Mouse (Mus musculus): ENCODE data around the gene BC051665. TPM values are rescaled to one million over a fixed set of nuclear protein-coding genes. Genes with fewer than 3 reads are reported as not detected.

The BC051665 gene
- polyA plus RNA-seq, 1 experiment from 2014 or later, result not detected

- H3K4me3 ChIP-seq (ENCODE audit: low read depth, low read length), result no peak overlapping the region
- DNase-seq (ENCODE audit: low spot score), result no peak
- H3K4me1 ChIP-seq (replicated peaks; ENCODE audit: control insufficient read depth, insufficient read depth), result no peaks in the 10 kb centered on the region
- H3K27me3 ChIP-seq (ENCODE audit: control insufficient read depth, insufficient read depth, low read length), result no peaks in the 10 kb centered on the region
- H3K4me2 ChIP-seq (replicated peaks; ENCODE audit: low read depth), result no peak overlapping the region
- ATAC-seq (ENCODE audit: low FRiP score, low TSS enrichment), result peak; percentile 32; the same call in 1 of the 2 replicates
- no peak overlapping the region for H3K27ac ChIP-seq (replicated peaks)
- TF ChIP-seq CTCF (IDR thresholded peaks at IDR 0.05; ENCODE audit: low read depth), result no peak
- no peak for TF ChIP-seq EP300 (optimal IDR thresholded peaks at IDR 0.05)
- peaks cover 9% of the 10 kb centered on the region; the same call in 1 of the 2 replicates for H3K36me3 ChIP-seq (ENCODE audit: control insufficient read depth, insufficient read depth, low read length)
- H3K9ac ChIP-seq (ENCODE audit: low read length), result no peak overlapping the region
- H3K9me3 ChIP-seq (ENCODE audit: control insufficient read depth, low read length), result no peaks in the 10 kb centered on the region
- WGBS, result 85% methylated on average over 12 of the region's 12 CpGs
These were observed 25.8 kb downstream of the BC051665 start for GRCm38 (mm10) chr13:60760392-60760791.

GRCm38 (mm10) chr13:60759136-60759535, 27.0 kb downstream of the BC051665 start:
- WGBS, result 33% methylated on average over 6 of the region's 6 CpGs
- ATAC-seq (ENCODE audit: low FRiP score, low TSS enrichment) (no peak), DNase-seq (ENCODE audit: low spot score) (peak; percentile 58)
- Histone ChIP-seq H3K9ac (ENCODE audit: low read length) (no peak overlapping the region), H3K4me2 (replicated peaks; ENCODE audit: low read depth) (no peak overlapping the region), H3K4me3 (ENCODE audit: low read depth, low read length) (no peak overlapping the region), H3K27ac (replicated peaks) (no peak overlapping the region), H3K9me3 (ENCODE audit: control insufficient read depth, low read length) (no peaks in the 10 kb centered on the region), H3K36me3 (ENCODE audit: control insufficient read depth, insufficient read depth, low read length) (peaks cover 9% of the 10 kb centered on the region; the same call in 1 of the 2 replicates), H3K4me1 (replicated peaks; ENCODE audit: control insufficient read depth, insufficient read depth) (no peaks in the 10 kb centered on the region), H3K27me3 (ENCODE audit: control insufficient read depth, insufficient read depth, low read length) (no peaks in the 10 kb centered on the region)
- peak; percentile 88 for TF ChIP-seq CTCF (IDR thresholded peaks at IDR 0.05; ENCODE audit: low read depth)
- TF ChIP-seq EP300 (optimal IDR thresholded peaks at IDR 0.05), result no peak

GRCm38 (mm10) chr13:60757292-60757691, 28.9 kb downstream of the BC051665 start:
- Histone ChIP-seq H3K4me2 (replicated peaks; ENCODE audit: low read depth) (no peak overlapping the region), H3K4me3 (ENCODE audit: low read depth, low read length) (no peak overlapping the region), H3K36me3 (ENCODE audit: control insufficient read depth, insufficient read depth, low read length) (peaks cover 13% of the 10 kb centered on the region), H3K9ac (ENCODE audit: low read length) (no peak overlapping the region), H3K9me3 (ENCODE audit: control insufficient read depth, low read length) (no peaks in the 10 kb centered on the region), H3K27ac (replicated peaks) (no peak overlapping the region), H3K4me1 (replicated peaks; ENCODE audit: control insufficient read depth, insufficient read depth) (no peaks in the 10 kb centered on the region), H3K27me3 (ENCODE audit: control insufficient read depth, insufficient read depth, low read length) (no peaks in the 10 kb centered on the region)
- DNase-seq (ENCODE audit: low spot score) (no peak), ATAC-seq (ENCODE audit: low FRiP score, low TSS enrichment) (no peak; the same call in 1 of the 2 replicates)
- WGBS, result 75% methylated on average over 13 of the region's 13 CpGs
- TF ChIP-seq EP300 (optimal IDR thresholded peaks at IDR 0.05), result no peak
- TF ChIP-seq CTCF (IDR thresholded peaks at IDR 0.05; ENCODE audit: low read depth), result no peak

GRCm38 (mm10) chr13:60755251-60755650, 30.9 kb downstream of the BC051665 start:
- H3K36me3 ChIP-seq (ENCODE audit: control insufficient read depth, insufficient read depth, low read length), result peaks cover 8% of the 10 kb centered on the region
- WGBS, result 60% methylated on average over 2 of the region's 2 CpGs
- no peaks in the 10 kb centered on the region for H3K4me1 ChIP-seq (replicated peaks; ENCODE audit: control insufficient read depth, insufficient read depth)
- TF ChIP-seq CTCF (IDR thresholded peaks at IDR 0.05; ENCODE audit: low read depth) (no peak), EP300 (optimal IDR thresholded peaks at IDR 0.05) (no peak)
- no peak overlapping the region for H3K27ac ChIP-seq (replicated peaks)
- no peaks in the 10 kb centered on the region for H3K9me3 ChIP-seq (ENCODE audit: control insufficient read depth, low read length)
- ATAC-seq (ENCODE audit: low FRiP score, low TSS enrichment) (no peak), DNase-seq (ENCODE audit: low spot score) (no peak)
- H3K9ac ChIP-seq (ENCODE audit: low read length), result no peak overlapping the region
- H3K27me3 ChIP-seq (ENCODE audit: control insufficient read depth, insufficient read depth, low read length), result no peaks in the 10 kb centered on the region
- no peak overlapping the region for H3K4me3 ChIP-seq (ENCODE audit: low read depth, low read length)
- H3K4me2 ChIP-seq (replicated peaks; ENCODE audit: low read depth), result no peak overlapping the region

GRCm38 (mm10) chr13:60753216-60753615, 32.9 kb downstream of the BC051665 start:
- H3K9ac ChIP-seq (ENCODE audit: low read length), result no peak overlapping the region
- H3K36me3 ChIP-seq (ENCODE audit: control insufficient read depth, insufficient read depth, low read length), result peaks cover 8% of the 10 kb centered on the region
- H3K27ac ChIP-seq (replicated peaks), result no peak overlapping the region
- H3K4me3 ChIP-seq (ENCODE audit: low read depth, low read length), result no peak overlapping the region
- no peaks in the 10 kb centered on the region for H3K4me1 ChIP-seq (replicated peaks; ENCODE audit: control insufficient read depth, insufficient read depth)
- no peak for TF ChIP-seq CTCF (IDR thresholded peaks at IDR 0.05; ENCODE audit: low read depth)
- TF ChIP-seq EP300 (optimal IDR thresholded peaks at IDR 0.05), result no peak
- ATAC-seq (ENCODE audit: low FRiP score, low TSS enrichment), result no peak
- H3K4me2 ChIP-seq (replicated peaks; ENCODE audit: low read depth), result no peak overlapping the region
- WGBS, result 97% methylated on average over 6 of the region's 6 CpGs
- no peaks in the 10 kb centered on the region for H3K27me3 ChIP-seq (ENCODE audit: control insufficient read depth, insufficient read depth, low read length)
- H3K9me3 ChIP-seq (ENCODE audit: control insufficient read depth, low read length), result no peaks in the 10 kb centered on the region
- DNase-seq (ENCODE audit: low spot score), result no peak

- no peak overlapping the region for H3K4me2 ChIP-seq (replicated peaks; ENCODE audit: low read depth)
- H3K4me1 ChIP-seq (replicated peaks; ENCODE audit: control insufficient read depth, insufficient read depth), result no peaks in the 10 kb centered on the region
- TF ChIP-seq CTCF (IDR thresholded peaks at IDR 0.05; ENCODE audit: low read depth) (no peak), EP300 (optimal IDR thresholded peaks at IDR 0.05) (no peak)
- no peak overlapping the region for H3K9ac ChIP-seq (ENCODE audit: low read length)
- no peak overlapping the region for H3K27ac ChIP-seq (replicated peaks)
- no peak for ATAC-seq (ENCODE audit: low FRiP score, low TSS enrichment)
- H3K36me3 ChIP-seq (ENCODE audit: control insufficient read depth, insufficient read depth, low read length), result peaks cover 8% of the 10 kb centered on the region
- DNase-seq (ENCODE audit: low spot score), result no peak
- H3K4me3 ChIP-seq (ENCODE audit: low read depth, low read length), result no peak overlapping the region
- 94% methylated on average over 7 of the region's 7 CpGs for WGBS
- H3K27me3 ChIP-seq (ENCODE audit: control insufficient read depth, insufficient read depth, low read length), result no peaks in the 10 kb centered on the region
- no peaks in the 10 kb centered on the region for H3K9me3 ChIP-seq (ENCODE audit: control insufficient read depth, low read length)
These were observed 35.2 kb downstream of the BC051665 start for GRCm38 (mm10) chr13:60750930-60751329.

All from stomach, postnatal 0 days (tissue).